Mouse (Mus musculus): ENCODE measurements around the gene Ear1. TPM values are rescaled to one million over a fixed set of nuclear protein-coding genes. Genes with fewer than 3 reads are reported as not detected.
"Not testable (repeated sequence)": the region's sequence is repeated elsewhere in the genome, so short reads cannot be mapped to it uniquely, and the experiment has no call there.

The Ear1 gene
- polyA plus RNA-seq, 1 experiment from 2014 or later: 0.45 TPM

GRCm38 (mm10) chr14:43793811-43794210, 81.5 kb downstream of the Ear1 start:
- H3K27me3 ChIP-seq (replicated peaks); H3K4me3 ChIP-seq (replicated peaks); H3K27ac ChIP-seq (replicated peaks); H3K9ac ChIP-seq (replicated peaks); H3K4me1 ChIP-seq; H3K9me3 ChIP-seq (replicated peaks); ATAC-seq (ENCODE audit: low FRiP score); H3K36me3 ChIP-seq; H3K4me2 ChIP-seq: not testable (repeated sequence)
- WGBS: 88% methylated on average over 5 of the region's 5 CpGs

GRCm38 (mm10) chr14:43784645-43785044, 90.7 kb downstream of the Ear1 start, which contains the start of gene Gm8180:
Gene Gm8180, minus strand, starts transcription at chr14:43784745.
- not testable (repeated sequence) for H3K4me2 ChIP-seq; H3K4me3 ChIP-seq (replicated peaks); H3K36me3 ChIP-seq; H3K9ac ChIP-seq (replicated peaks); H3K9me3 ChIP-seq (replicated peaks); H3K27ac ChIP-seq (replicated peaks); H3K4me1 ChIP-seq; H3K27me3 ChIP-seq (replicated peaks); ATAC-seq (ENCODE audit: low FRiP score)
- WGBS: 94% methylated on average over 3 of the region's 3 CpGs

Other genes starting within 250 kb of the Ear1 start
- not detected in 2 replicates for gene Gm8165, start 198.3 kb downstream of the Ear1 start, polyA plus RNA-seq (2015; fragmentation: Nextera tagmentation; extraction: Ambion mirVana)
- gene Gm7324, start 177.7 kb downstream of the Ear1 start, polyA plus RNA-seq (2015; fragmentation: Nextera tagmentation; extraction: Ambion mirVana): 0.61 and 0.92 TPM in 2 replicates
- gene Gm16506, start 148.0 kb downstream of the Ear1 start, polyA plus RNA-seq (2015; fragmentation: Nextera tagmentation; extraction: Ambion mirVana): not detected in 2 replicates
- gene Gm6526, start 127.7 kb downstream of the Ear1 start, polyA plus RNA-seq (2015; fragmentation: Nextera tagmentation; extraction: Ambion mirVana): not detected in 2 replicates
- gene Gm8180, start 90.8 kb downstream of the Ear1 start, polyA plus RNA-seq (2015; fragmentation: Nextera tagmentation; extraction: Ambion mirVana): not detected in 2 replicates
- gene Ear10, start 48.0 kb upstream of the Ear1 start, polyA plus RNA-seq (2015; fragmentation: Nextera tagmentation; extraction: Ambion mirVana): not detected in 2 replicates
- 7.1 and 8.3 TPM in 2 replicates for gene Gm8113, start 49.9 kb upstream of the Ear1 start, polyA plus RNA-seq (2015; fragmentation: Nextera tagmentation; extraction: Ambion mirVana)
- not detected in 2 replicates for gene Ang5, start 81.6 kb upstream of the Ear1 start, polyA plus RNA-seq (2015; fragmentation: Nextera tagmentation; extraction: Ambion mirVana)
- gene Ang6, start 126.8 kb upstream of the Ear1 start, polyA plus RNA-seq (2015; fragmentation: Nextera tagmentation; extraction: Ambion mirVana): not detected in 2 replicates
- 0.22 and 0.27 TPM in 2 replicates for gene Ear2, start 227.1 kb upstream of the Ear1 start, polyA plus RNA-seq (2015; fragmentation: Nextera tagmentation; extraction: Ambion mirVana)
- gene Gm3327, start 248.3 kb upstream of the Ear1 start, polyA plus RNA-seq (2015; fragmentation: Nextera tagmentation; extraction: Ambion mirVana): not detected in 2 replicates